In the genomic region with DNA sequence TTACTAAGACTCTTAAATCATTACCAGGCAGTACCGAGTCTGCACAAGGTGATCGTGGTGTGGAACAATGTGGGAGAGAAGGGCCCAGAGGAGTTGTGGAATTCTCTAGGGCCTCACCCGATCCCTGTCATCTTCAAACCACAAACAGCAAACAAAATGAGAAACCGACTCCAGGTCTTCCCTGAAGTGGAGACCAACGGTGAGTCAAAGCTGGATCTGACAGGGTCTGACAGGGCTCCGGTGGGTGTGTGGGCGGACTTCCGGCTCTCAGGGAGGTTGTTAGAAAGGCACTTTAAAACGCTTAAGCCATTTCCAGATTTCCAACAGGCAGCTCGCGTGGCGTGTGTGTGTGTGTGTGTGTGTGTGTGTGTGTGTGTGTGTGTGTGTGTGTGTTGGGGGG, we compare ENCODE assay signal across 9 mouse cellular contexts.
"Had no signal": no experiment of that assay in that cellular context is flagged by ENCODE, and none has a peak within 500 bp of the region (broad histone marks: within the 10 kb centered on the region; RNA-seq: fewer than 3 reads in every experiment).

No protein-coding gene starts in this region.

- ATAC-seq: midbrain, embryonic 16.5 days had no signal

- H3K4me2 ChIP-seq: limb, embryonic 12.5 days; midbrain, embryonic 12.5 days had no signal

- H3K27me3 ChIP-seq: limb, embryonic 12.5 days; midbrain, embryonic 12.5 days had no signal

- DNase-seq: kidney, adult 9 months; lung, adult 18-20 months; right cerebral cortex, postnatal 14 days; thymus, adult 18-20 months; thymus, postnatal 14 days had no signal

- H3K4me3 ChIP-seq: left cerebral cortex, adult 2 months; limb, embryonic 12.5 days; midbrain, embryonic 12.5 days had no signal
